Mouse (Mus musculus) midbrain, embryonic 11.5 days (tissue): ENCODE measurements at regions not wholly inside any gene's neighbourhood (a gene's known extent, or its start where the extent isn't known, plus 50 kb on each side); places are given as distances from the start of the nearest gene placed in this dataset.

Experiments used
- ATAC-seq: fragments of 200-750 bp; cut with Nextera tagmentation; 2 replicates; pipeline ENCODE4 v1.8.0; 2017; ENCODE audit warnings: moderate TSS enrichment, moderate library complexity; ENCODE audit not compliant: low FRiP score
- DNase-seq: peaks from one replicate; pipeline ENCODE4 v3.0.0; 2015; ENCODE audit warnings: low spot score; ENCODE audit errors: missing footprints
- H3K27ac ChIP-seq: fragments of 300-500 bp; sonication (generic); 2 replicates; pipeline ENCODE4 v1.5.1; 2014; ENCODE audit warnings: low read depth, low read length
- H3K27me3 ChIP-seq: fragments of 300-500 bp; sonication (generic); 2 replicates; pipeline ENCODE4 v1.6.1; 2014; ENCODE audit warnings: mild to moderate bottlenecking, low read length, moderate library complexity, mixed read lengths; ENCODE audit not compliant: control insufficient read depth, insufficient read depth
- H3K36me3 ChIP-seq: fragments of 300-500 bp; sonication (generic); 2 replicates; pipeline ENCODE4 v1.6.1; 2014; ENCODE audit warnings: mild to moderate bottlenecking, low read length, moderate library complexity, mixed read lengths; ENCODE audit not compliant: control insufficient read depth, insufficient read depth
- H3K4me1 ChIP-seq: fragments of 300-500 bp; sonication (generic); 2 replicates; pipeline ENCODE4 v1.6.1; 2014; ENCODE audit warnings: low read length; ENCODE audit not compliant: control insufficient read depth, insufficient read depth
- H3K4me2 ChIP-seq: fragments of 300-500 bp; sonication (generic); 2 replicates; pipeline ENCODE4 v1.6.1; 2014; ENCODE audit warnings: mild to moderate bottlenecking, moderate library complexity
- H3K4me3 ChIP-seq: fragments of 300-500 bp; sonication (generic); 2 replicates; pipeline ENCODE4 v1.5.1; 2014; ENCODE audit warnings: low read depth, low read length
- H3K9ac ChIP-seq: fragments of 300-500 bp; sonication (generic); 2 replicates; pipeline ENCODE4 v1.6.1; 2014; ENCODE audit warnings: low read length
- H3K9me3 ChIP-seq: fragments of 300-500 bp; sonication (generic); 2 replicates; pipeline ENCODE4 v1.6.1; 2016; ENCODE audit warnings: low read length; ENCODE audit not compliant: control insufficient read depth
- WGBS: fragments of 180-500 bp; shearing (Covaris S2); extraction: QIAGEN DNeasy Blood & Tissue Kit; methylation state at CpG from one replicate; pipeline ENCODE4 v1.1.7; 2014; 5-methylcytosine and 5-hydroxymethylcytosine counted together

DNA sequence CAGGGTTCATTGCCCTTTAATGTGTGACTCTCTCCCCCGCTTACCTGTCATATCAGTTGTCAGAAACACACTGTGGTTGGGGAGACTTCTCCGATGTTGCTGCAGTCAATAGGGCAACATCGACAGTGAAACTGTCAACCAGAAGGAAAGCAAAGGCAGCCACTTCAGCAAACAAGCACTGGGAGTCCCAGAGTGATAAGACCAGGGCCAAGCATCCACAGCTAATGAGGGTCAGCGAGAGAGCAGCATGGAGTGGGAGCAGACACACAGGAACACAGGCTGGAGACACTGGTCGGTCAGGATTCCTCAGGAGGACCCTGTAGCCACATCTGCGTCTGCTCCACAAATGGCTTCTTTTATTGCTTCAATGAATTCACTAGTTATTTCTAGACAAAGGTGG is 847.5 kb downstream of the Sorcs1 start:
- no peak overlapping the region for H3K27ac ChIP-seq
- H3K4me1 ChIP-seq = no peaks in the 10 kb centered on the region
- no peaks in the 10 kb centered on the region for H3K36me3 ChIP-seq
- no peak overlapping the region for H3K4me2 ChIP-seq
- no peaks in the 10 kb centered on the region for H3K9me3 ChIP-seq
- no peak for ATAC-seq
- no peak overlapping the region for H3K9ac ChIP-seq
- H3K4me3 ChIP-seq = no peak overlapping the region
- DNase-seq = no peak
- no peaks in the 10 kb centered on the region for H3K27me3 ChIP-seq
- 83% methylated on average over 6 of the region's 6 CpGs for WGBS

DNA sequence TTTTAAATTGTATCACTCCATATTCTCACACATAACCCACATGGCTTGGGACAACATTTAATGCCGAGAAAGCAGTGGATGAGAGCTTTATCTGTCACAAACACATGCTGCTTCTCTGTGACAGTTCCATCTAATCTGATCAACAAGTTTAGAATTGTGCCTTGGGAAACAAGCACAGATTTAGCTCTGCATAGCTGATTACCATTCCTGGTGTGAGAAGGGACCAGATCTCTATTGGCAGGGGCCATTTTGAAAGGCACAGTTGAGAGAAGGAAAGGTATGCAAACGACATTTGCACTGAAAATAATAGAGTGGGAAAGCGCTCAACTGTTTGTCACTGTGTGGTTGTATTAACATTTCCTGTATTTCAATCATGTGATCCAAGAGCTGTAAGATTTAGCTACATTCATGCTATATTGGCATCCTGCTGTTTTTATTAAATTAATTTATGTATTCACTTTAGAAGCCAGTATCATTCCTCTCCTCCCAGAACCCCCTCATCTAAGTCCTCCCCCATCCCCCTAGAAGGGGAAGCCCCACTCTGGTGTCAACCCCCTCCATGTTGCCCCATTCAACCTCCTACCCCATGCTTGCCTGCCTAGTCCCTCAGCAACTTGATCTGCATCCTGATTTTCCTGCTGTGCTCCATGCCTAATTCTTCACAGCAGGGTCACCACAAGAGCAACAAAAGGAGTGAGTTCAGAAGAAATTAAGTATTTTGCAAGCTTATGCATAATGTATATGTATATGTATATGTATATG is 872.6 kb downstream of the Sorcs1 start:
- no peak overlapping the region for H3K27ac ChIP-seq
- H3K36me3 ChIP-seq = no peaks in the 10 kb centered on the region
- peaks cover 2% of the 10 kb centered on the region; the same call in 1 of the 2 replicates for H3K4me1 ChIP-seq
- WGBS = 52% methylated on average over 3 of the region's 3 CpGs
- H3K4me2 ChIP-seq = no peak overlapping the region
- no peak overlapping the region for H3K4me3 ChIP-seq
- no peaks in the 10 kb centered on the region for H3K9me3 ChIP-seq
- no peak overlapping the region for H3K9ac ChIP-seq
- ATAC-seq (peak; percentile 80), DNase-seq (no peak)
- H3K27me3 ChIP-seq = no peaks in the 10 kb centered on the region
